Mouse (Mus musculus): ENCODE results near the gene Psmd7.

Gene Psmd7

DNA sequence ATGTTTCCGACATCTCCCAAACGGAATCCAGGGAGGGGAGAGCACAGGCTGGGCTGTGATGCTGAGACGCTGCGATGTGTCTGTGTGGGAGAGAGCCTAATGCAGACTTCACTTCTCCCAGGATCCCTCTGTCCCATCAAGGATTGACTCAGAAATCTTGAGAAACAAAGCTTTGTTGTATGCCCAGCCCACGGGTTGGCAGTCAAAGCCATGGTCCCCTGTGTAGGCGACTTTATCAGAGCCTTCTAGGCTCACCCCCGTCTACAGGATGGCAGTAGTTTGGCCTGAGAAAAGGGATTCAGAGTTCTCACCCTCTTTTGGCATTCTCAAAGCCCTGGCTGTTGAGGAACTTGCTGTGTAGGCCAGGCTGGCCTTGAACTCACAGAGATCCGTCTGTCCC is 9.7 kb downstream of the Psmd7 start:
- in situ Hi-C loops (cut with MboI, MseI): loop anchor here (5.0 to 25.0 kb wide), 3 partner anchors 126 to 1984 kb away; partner anchors contain the start of genes Dhx38 and Txnl4b

DNA sequence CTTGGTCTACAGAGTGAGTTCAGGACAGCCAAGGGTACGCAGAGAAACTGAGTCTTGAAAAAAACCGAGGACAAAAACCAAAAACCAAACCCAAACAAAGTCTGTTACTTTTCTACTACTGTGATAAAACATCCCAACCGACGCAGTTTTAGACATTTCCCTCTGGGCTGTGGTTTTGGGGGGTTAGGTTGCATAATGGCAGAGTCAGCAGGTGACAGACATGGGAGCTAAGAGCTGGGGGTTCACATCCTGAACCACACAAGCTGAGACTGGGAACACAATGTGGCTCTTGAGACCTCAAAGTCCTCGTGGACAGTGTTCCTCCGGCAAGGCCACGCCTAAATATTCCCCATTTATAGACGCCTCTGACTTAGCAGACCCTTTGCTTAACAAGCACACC is 10.1 kb downstream of the Psmd7 start:
- in situ Hi-C loops (cut with MboI, MseI): loop anchor here (5.0 to 25.0 kb wide), 3 partner anchors 126 to 1984 kb away; partner anchors contain the start of genes Dhx38 and Txnl4b

DNA sequence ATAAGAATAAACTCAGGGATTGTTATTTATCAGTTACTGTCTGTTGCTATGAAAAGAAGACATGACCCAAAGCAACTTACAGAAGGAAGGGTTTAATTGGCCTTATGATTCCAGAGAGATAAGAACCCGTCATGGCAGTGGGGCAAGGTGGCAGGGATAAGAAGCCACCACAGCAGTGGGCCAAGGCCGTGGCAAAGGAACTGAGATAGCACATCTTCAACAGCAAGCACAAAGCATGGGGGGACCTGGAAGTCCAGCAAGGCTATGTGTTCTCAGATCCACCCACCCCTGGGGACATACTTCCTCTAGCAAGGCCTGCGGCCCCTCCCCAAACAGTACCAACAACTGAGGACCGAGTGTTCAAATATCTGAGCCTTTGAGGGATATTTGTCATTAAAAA is 10.6 kb downstream of the Psmd7 start:
- in situ Hi-C loops (cut with MboI, MseI): loop anchor here (5.0 to 25.0 kb wide), 3 partner anchors 125 to 1985 kb away; partner anchors contain the start of genes Dhx38 and Txnl4b

DNA sequence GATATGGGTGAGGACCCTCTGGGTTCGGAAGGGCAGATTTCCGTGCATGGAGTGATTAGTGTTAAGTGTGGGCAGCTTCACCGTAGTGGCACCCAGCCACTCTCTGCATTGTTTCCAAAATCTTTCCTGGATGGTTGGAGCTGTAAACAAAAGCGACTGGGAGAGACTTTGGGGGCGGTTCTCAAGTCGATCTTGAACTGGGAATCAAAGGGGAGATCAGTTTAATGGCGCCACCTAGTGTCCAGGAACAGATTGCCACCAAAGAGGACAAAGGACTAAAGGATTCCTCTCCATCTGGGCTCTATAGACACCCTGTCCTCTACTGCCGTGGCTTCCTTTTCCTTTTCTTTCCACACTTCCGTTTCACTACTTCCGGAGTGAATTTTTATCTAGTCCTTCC is 11.6 kb downstream of the Psmd7 start:
- in situ Hi-C loops (cut with MboI, MseI): loop anchor here (5.0 to 25.0 kb wide), 3 partner anchors 124 to 1986 kb away; partner anchors contain the start of genes Dhx38 and Txnl4b

DNA sequence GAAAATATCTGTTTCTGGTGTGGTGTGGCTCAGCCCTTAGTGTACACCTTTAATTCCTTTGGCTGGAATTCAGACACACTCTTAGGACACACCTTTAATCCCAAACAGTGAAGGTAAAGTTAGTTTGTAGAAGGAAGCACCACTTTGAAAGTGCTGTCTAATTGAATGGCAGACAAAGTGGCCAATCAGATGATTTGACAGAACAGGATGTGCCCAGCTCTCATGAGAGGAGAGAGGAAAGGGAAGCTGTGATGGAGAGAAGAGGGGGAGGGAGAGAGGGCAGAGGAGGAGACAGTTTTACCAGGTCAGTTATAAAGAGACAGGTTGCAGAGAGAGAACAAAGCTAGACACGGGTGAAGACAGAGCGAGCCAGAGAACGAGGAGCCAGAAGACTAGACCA is 13.5 kb downstream of the Psmd7 start:
- in situ Hi-C loops (cut with MboI, MseI): loop anchor here (5.0 to 25.0 kb wide), 3 partner anchors 122 to 1988 kb away; partner anchors contain the start of genes Dhx38 and Txnl4b

DNA sequence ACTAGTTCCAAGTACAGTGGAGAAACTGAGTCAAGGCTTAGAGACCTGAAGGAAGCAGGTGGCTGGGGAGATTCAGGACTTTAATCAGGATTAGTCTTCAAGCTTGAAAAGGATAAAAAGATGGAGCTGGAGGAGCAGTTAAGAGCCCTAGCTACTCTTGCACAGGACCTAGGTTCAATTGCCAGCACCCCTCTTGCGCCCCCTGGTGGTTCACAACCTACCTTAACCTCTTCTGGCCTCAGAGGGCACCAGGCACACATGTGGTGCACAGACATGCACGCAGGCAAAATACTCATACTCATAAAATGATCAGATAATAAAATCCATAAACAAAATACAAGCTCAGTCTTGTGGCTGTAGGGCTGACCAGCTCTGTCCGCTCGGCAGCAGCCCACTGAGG is 15.8 kb downstream of the Psmd7 start:
- in situ Hi-C loops (cut with MboI, MseI): loop anchor here (10.0 kb wide), 1 partner anchor 188 kb away; no protein-coding TSS in a partner anchor

DNA sequence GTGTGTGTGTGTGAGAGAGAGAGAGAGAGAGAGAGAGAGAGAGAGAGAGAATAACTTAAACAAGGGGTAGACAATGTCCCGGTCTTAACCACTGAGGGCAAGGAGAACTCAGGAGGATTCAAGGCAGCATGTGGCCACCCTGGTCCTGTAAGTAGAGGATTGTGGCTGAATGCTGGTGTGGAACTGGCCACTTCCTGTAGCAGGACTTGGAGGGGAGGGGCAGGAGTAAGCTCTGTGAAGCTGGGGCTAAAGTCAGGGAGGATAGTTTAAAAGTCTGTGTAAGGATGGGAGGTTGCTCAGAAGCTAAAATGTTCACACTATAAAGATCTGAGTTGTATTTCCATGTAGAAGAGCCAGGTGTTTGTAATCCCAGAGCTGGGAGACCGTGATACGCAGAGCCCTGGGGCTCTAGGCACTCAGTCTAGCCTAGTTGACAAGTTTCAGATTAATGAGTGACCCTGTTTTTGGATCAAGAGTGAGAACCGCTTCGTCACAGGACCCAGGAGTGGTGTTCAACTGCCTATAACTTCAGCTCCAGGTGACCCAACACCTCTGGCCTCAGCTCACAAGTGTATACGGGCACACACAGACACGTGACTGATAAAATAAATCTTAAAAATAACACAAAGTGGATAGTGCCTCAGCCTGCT is 16.7 kb downstream of the Psmd7 start:
- in situ Hi-C loops (cut with MboI, MseI): loop anchor here (10.0 kb wide), 1 partner anchor 187 kb away; no protein-coding TSS in a partner anchor

DNA sequence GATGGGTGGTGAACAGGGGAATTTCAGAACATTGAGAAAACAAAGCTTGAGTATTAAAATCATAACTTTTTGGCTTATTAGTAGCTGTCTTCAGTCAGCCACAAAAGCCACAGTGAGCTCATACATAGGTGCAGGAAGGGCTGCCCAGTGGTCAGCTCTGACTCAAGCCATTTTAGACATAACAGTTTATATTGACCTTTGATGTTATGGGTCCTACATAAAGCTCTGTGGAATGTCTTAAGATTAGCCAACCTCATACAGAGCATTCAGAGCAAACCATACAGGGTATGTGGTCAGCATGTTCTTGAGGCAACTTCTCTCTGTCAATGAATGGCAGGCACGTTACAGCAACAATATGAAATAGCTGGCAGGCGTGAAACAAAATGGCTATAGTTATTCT is 17.2 kb downstream of the Psmd7 start:
- in situ Hi-C loops (cut with MboI, MseI): loop anchor here (10.0 kb wide), 1 partner anchor 186 kb away; no protein-coding TSS in a partner anchor

DNA sequence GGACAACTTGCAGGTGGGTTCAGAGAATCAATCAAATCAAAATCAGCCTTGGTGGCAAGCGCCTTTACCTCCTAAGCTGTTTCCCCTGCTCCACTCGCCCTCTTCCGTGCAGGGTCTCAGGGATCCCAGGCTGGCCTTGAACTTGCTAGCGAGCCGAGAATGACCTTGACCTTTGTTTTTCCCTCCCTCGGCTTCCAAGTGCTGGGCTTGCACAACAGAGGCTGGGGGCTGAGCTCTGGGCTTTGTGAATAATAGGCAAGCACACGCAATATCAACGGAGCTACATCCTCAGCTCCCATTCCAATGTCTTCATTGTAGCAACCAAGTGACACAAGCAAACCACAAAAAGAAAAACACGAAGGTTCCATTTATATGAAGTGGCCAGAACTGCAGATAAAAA is 26.1 kb downstream of the Psmd7 start:
- in situ Hi-C loops (cut with MboI, MseI): no loop called here

DNA sequence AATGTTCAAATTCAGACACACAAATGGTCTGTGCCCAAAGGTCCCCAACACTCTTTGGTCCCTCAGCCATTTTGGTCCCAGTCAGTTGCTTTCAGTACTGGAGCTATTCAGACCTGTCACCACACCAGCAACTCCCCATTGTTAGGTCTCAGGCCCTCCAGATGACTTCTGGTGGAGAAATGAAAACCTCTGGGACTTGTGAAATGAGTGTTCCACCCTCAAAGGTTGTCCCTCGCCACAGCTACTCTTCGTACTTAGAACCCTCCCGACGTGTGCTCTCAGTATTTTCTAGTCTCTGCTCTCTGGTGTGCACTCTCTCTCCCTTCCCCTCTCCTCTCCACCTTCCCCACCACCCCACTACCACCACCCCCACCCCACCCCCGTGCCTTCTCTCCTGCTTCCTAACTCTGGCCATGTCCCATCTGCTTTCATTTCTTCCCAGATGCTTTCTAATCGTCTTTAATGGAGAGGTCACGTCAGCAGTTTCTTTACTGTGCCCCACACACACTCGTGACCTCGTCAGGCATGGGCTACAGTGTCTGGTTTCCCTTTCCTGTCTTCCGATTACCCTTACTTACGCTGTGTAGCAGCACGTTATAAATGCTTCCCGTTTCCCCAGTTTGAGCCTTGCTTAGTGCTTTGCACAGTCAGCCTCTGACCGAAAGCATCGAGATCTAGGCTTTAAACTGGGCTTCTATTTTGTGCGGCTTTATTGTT is 27.3 kb downstream of the Psmd7 start:
- in situ Hi-C loops (cut with MboI, MseI): no loop called here

DNA sequence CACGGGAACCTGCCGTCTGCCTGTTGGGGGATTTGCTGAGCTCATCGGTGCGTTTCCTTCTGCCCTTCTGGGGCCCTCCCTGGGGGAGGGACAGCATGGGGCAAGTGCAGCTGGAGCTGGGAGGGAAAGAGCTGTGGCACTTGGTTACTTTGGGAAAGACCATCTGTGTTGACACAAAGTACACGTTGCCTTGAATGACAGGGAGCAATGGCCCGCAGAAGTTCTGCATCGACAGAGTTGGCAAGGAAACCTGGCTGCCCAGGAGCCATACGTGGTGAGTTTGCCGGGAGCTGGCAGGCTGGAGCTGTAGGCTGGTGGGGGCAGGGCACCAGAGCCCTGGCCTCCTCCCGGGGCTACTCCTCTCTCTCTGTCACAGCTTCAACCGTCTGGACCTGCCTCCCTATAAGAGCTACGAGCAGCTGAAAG is 31.7 kb downstream of the Psmd7 start:
- in situ Hi-C loops (cut with MboI, MseI): no loop called here

DNA sequence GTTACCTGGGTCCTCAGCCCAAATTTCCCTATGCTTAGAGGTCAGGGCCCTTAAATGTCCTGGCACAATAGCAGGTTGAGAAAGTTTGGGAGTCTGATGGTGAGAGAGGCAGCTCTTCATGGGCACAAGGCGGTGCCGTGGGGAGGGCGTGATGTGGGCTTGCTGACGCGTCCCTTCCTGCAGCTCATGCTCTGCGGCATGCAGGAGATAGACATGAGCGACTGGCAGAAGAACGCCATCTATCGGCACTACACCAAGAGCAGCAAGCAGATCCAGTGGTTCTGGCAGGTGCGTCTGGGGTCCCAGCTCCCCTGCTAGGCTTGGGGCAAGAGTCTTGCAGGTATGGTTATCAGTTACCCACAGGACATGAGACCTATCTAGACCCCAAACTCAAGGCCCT is 33.0 kb downstream of the Psmd7 start:
- in situ Hi-C loops (cut with MboI, MseI): no loop called here

DNA sequence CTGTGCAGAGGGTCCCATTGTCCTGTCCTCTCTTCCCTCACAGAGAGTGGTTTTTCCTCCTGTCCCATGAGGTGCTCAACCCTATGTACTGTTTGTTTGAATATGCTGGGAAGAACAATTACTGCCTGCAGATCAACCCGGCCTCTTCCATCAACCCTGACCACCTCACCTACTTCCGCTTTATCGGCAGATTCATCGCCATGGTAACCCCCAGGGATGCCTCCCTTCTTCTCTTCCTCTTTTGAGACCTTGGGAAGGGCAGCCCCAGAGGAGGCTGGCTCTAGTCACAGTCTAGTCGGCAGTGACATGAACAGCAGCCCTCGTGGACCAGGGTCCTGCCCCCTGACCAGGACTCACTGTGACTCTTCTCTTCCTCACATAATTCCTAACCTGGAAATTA is 36.0 kb downstream of the Psmd7 start:
- in situ Hi-C loops (cut with MboI, MseI): no loop called here

DNA sequence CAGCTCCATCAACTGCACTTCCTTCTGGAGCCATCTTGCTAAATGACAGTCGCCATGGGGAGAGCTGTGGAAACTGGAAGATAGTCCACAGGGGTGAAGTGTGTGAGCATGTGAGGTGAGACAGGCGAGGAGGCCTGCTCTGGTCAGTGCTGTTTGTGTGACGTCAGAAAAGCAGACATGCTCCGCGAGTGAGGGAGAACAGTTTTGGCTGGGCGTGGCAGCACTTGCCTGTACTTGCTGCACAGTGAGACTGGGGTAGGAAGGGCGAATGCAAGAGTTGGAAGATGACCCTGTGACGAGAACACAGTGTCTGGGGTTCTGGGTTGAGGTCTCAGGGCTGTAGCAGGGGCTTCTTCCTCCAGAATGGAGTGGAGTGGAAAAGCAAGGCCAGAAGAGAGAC is 41.4 kb downstream of the Psmd7 start:
- in situ Hi-C loops (cut with MboI, MseI): no loop called here

DNA sequence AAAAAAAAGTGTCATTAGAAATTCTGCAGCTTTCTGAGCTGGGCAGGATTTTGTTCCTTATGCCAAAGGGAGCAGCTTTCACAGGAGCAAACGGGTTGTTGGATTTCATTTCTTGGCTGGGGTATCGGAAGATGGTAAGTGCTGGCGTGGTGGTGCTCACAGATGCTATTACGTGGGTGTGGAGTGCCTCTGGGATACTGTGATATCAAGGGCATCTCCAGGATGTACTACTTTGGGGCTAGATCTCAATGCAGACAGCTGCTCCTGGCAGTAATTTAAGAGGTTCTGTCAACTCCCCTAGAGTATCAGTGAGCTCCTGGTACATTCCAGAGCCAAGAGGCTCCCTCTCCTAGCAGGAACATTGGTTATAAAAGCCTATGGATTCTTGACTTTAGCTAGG is 42.1 kb downstream of the Psmd7 start:
- in situ Hi-C loops (cut with MboI, MseI): no loop called here

DNA sequence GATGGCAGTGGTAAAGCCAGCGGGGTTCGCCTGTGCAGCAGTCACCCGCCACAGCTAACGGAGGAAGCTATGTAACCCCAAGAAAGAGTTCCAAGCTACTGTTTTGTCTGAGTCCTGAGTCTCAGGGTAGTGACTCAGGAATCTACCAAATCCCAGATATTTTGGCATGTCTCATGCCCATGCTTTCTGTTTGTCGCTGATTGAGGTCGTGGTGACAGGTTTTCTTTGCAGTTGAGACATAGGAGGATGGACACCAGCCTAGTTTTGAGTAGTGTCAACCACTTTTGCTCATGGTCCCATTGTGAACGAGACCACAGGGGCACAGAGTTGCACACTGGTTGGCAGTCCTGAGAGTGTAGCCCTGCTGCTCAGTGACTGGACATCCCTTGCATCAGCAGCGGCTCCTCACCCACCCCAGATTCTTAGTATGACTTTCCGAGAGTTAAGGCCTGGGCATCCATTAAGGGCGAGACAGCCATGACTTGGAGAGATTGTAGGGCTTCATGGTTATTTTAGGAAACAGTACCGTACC is 42.6 kb downstream of the Psmd7 start:
- in situ Hi-C loops (cut with MboI, MseI): no loop called here

DNA sequence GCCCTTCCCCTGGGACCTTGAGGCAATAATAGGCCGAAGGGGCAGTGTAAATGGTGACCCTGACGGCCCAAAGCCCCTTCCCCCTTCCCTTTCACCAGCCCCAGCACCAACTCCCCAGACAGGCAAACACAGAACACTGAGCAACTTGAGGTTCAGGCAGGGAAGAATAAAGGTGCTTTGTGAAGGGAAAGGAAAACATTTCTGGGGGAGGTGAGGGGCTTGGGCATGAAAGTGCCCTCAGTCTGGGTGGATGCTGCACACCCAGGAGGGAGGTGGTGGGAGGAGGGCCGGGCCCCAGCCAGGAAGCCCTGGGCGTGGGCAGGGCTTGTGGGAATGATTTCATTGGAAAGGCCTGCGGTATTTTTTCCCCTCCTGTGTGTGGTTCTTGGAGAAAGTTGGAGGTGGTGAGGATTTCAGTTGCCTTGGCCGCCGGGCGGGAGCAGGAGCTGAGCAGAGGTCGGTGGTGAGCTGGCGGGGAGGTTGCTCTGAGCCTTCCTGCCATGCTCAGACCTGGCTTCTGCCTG is 43.6 kb downstream of the Psmd7 start:
- in situ Hi-C loops (cut with MboI, MseI): no loop called here

DNA sequence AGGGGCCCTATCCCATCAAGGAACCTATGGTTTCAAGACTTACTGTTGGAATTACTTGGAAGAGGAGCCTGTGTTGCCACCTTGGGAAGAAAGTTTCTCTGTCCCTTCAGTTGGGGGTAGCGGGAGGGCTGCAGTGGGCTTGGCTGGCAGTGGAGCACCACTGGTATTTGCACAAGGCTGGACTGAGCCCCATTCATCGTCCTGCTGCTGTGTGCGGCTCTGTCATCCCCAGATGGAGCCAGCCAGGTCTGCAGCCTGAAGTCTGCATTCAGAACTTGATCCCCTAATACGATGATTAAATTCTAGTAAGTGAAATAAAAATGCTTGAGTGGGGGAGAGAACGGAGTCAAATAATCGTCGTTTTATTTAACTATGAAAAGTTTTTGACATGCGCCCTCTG is 44.1 kb downstream of the Psmd7 start:
- in situ Hi-C loops (cut with MboI, MseI): no loop called here

DNA sequence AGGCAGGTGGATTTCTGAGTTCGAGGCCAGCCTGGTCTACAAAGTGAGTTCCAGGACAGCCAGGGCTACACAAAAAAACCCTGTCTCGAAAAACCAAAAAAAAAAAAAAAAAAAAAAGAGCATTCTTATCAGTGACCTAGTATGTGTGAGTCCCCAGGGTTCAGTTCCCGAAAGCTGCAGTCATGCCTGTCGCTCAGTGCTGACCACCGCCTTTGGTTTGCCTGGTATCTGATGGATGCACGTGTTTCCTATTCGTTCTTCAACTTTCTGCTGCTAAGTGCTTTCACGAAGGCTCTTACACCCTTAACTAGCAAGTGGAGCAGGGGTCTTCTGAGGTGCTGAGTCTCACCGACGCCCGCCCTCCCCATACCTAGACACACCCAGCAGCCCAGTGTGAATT is 44.5 kb downstream of the Psmd7 start:
- in situ Hi-C loops (cut with MboI, MseI): no loop called here

DNA sequence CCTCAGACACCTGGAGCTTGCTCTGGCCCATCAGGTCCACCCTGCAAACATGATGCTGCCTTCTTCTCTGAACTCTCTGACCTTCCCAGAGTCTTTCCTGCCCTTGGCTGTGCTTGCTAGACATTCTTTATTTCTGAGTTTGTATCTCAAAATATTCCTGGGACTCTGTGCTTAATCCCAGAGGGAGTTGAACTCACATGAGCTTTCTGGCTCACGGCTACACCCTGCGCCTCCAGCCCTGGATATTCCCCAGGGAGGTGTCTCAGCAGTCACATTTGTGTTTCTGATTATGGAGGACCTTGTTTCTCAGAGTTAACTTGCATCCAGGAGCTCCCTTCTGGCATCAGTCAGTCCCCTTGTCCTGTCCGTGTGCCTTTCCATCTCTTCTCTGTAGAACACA is 46.1 kb downstream of the Psmd7 start:
- in situ Hi-C loops (cut with MboI, MseI): no loop called here

DNA sequence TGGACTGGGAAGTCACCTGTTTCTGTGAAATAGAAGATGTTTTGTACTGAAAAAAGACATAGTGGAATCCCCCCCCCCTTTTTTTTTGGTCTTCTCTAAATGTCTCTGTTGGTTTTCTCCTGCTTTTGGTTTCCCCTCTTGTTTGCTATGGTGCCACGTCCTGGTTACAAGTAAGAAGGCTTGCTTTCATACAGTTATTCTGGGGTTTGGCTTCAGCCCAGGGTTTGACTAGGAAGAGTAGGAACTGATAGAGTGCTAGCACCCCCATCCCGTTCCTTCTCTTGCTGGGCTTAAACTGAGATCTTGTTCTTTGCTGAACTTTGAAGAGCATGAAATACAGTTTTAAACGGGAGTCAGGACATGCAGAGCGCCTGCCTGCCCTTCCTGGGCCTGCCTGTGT is 46.9 kb downstream of the Psmd7 start:
- in situ Hi-C loops (cut with MboI, MseI): no loop called here

DNA sequence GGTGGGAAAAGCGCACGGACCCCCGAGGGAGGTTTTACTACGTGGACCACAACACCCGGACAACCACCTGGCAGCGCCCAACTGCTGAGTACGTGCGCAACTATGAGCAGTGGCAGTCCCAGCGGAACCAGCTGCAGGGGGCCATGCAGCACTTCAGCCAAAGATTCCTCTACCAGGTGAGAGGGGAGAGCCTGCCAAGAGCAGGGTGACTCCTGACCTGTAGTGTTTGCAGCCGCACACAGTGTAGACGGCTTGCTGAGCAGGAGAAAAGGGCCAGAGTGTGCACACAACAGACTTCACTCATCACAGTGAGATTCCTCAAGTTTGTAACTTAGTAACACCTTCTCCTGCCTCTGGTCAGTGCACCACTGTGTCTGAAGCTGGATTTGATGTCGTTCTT is 47.6 kb downstream of the Psmd7 start:
- in situ Hi-C loops (cut with MboI, MseI): no loop called here
